Mouse (Mus musculus): ENCODE measurements around the gene Eif3i. TPM values are rescaled to one million over a fixed set of nuclear protein-coding genes. Genes with fewer than 3 reads are reported as not detected.
"Not testable (repeated sequence)": the region's sequence is repeated elsewhere in the genome, so short reads cannot be mapped to it uniquely, and the experiment has no call there.

Eif3i gene
- polyA plus RNA-seq, 1 experiment from 2014 or later = 200 TPM

GRCm38 (mm10) chr4:129550295-129550694 is 50.2 kb downstream of the Eif3i start:
- H3K36me3 ChIP-seq (ENCODE audit: control insufficient read depth, insufficient read depth, low read length) = no peaks in the 10 kb centered on the region

GRCm38 (mm10) chr4:129549306-129549705 is 51.1 kb downstream of the Eif3i start:
- Histone ChIP-seq H3K4me2 (no peak overlapping the region), H3K36me3 (ENCODE audit: control insufficient read depth, insufficient read depth, low read length) (no peaks in the 10 kb centered on the region), H3K27ac (ENCODE audit: low read depth, low read length) (no peak overlapping the region), H3K4me1 (ENCODE audit: control insufficient read depth, insufficient read depth, low read length) (no peaks in the 10 kb centered on the region), H3K9me3 (replicated peaks; ENCODE audit: control insufficient read depth, low read length) (no peaks in the 10 kb centered on the region), H3K4me3 (ENCODE audit: low read depth, low read length) (no peak overlapping the region), H3K9ac (ENCODE audit: low read depth, low read length) (no peak overlapping the region), H3K27me3 (ENCODE audit: control insufficient read depth, insufficient read depth, low read length) (no peaks in the 10 kb centered on the region)
- ATAC-seq (replicated peaks; ENCODE audit: insufficient number of reproducible peaks, low FRiP score, low TSS enrichment) = no peak
- WGBS (ENCODE audit: insufficient replicate concordance) = 85% methylated on average over 2 of the region's 2 CpGs

More at GRCm38 (mm10) chr4:129550295-129550694, 50.2 kb downstream of the Eif3i start:
- Histone ChIP-seq H3K4me1 (ENCODE audit: control insufficient read depth, insufficient read depth, low read length) (no peaks in the 10 kb centered on the region), H3K27me3 (ENCODE audit: control insufficient read depth, insufficient read depth, low read length) (peaks cover 6% of the 10 kb centered on the region), H3K4me2 (no peak overlapping the region), H3K27ac (ENCODE audit: low read depth, low read length) (no peak overlapping the region), H3K9ac (ENCODE audit: low read depth, low read length) (no peak overlapping the region), H3K4me3 (ENCODE audit: low read depth, low read length) (no peak overlapping the region), H3K9me3 (replicated peaks; ENCODE audit: control insufficient read depth, low read length) (no peaks in the 10 kb centered on the region)
- WGBS (ENCODE audit: insufficient replicate concordance) = 58% methylated on average over 1 of the region's 1 CpGs
- ATAC-seq (replicated peaks; ENCODE audit: insufficient number of reproducible peaks, low FRiP score, low TSS enrichment) = no peak

- not testable (repeated sequence) for H3K4me3 ChIP-seq (ENCODE audit: low read depth, low read length); H3K27ac ChIP-seq (ENCODE audit: low read depth, low read length); H3K4me2 ChIP-seq; H3K9me3 ChIP-seq (replicated peaks; ENCODE audit: control insufficient read depth, low read length); H3K4me1 ChIP-seq (ENCODE audit: control insufficient read depth, insufficient read depth, low read length); H3K9ac ChIP-seq (ENCODE audit: low read depth, low read length); H3K27me3 ChIP-seq (ENCODE audit: control insufficient read depth, insufficient read depth, low read length); ATAC-seq (replicated peaks; ENCODE audit: insufficient number of reproducible peaks, low FRiP score, low TSS enrichment); H3K36me3 ChIP-seq (ENCODE audit: control insufficient read depth, insufficient read depth, low read length)
- WGBS (ENCODE audit: insufficient replicate concordance) = 74% methylated on average over 4 of the region's 4 CpGs
Measured at GRCm38 (mm10) chr4:129547631-129548030, 52.8 kb downstream of the Eif3i start.

- Histone ChIP-seq H3K4me3 (ENCODE audit: low read depth, low read length) (no peak overlapping the region), H3K4me1 (ENCODE audit: control insufficient read depth, insufficient read depth, low read length) (peaks cover 13% of the 10 kb centered on the region; the same call in 1 of the 2 replicates), H3K27me3 (ENCODE audit: control insufficient read depth, insufficient read depth, low read length) (no peaks in the 10 kb centered on the region), H3K9me3 (replicated peaks; ENCODE audit: control insufficient read depth, low read length) (no peaks in the 10 kb centered on the region), H3K9ac (ENCODE audit: low read depth, low read length) (no peak overlapping the region), H3K4me2 (no peak overlapping the region), H3K27ac (ENCODE audit: low read depth, low read length) (no peak overlapping the region), H3K36me3 (ENCODE audit: control insufficient read depth, insufficient read depth, low read length) (no peaks in the 10 kb centered on the region)
- WGBS (ENCODE audit: insufficient replicate concordance) = 88% methylated on average over 4 of the region's 4 CpGs
- no peak for ATAC-seq (replicated peaks; ENCODE audit: insufficient number of reproducible peaks, low FRiP score, low TSS enrichment)
Measured at GRCm38 (mm10) chr4:129544106-129544505, 56.3 kb downstream of the Eif3i start.

GRCm38 (mm10) chr4:129542592-129543141 is 57.8 kb downstream of the Eif3i start, which contains the start of gene Hdac1:
Hdac1 (minus strand) TSS chr4:129542713.
- peak; percentile 100 for ATAC-seq (replicated peaks; ENCODE audit: insufficient number of reproducible peaks, low FRiP score, low TSS enrichment)
- WGBS (ENCODE audit: insufficient replicate concordance) = 1% methylated on average over 46 of the region's 46 CpGs
- Histone ChIP-seq H3K9ac (ENCODE audit: low read depth, low read length) (peak within 1 kb of the TSS; percentile 89), H3K4me2 (peak within 1 kb of the TSS; percentile 80), H3K27ac (ENCODE audit: low read depth, low read length) (peak within 1 kb of the TSS; percentile 86), H3K27me3 (ENCODE audit: control insufficient read depth, insufficient read depth, low read length) (no peaks in the 10 kb centered on the region), H3K9me3 (replicated peaks; ENCODE audit: control insufficient read depth, low read length) (no peaks in the 10 kb centered on the region), H3K36me3 (ENCODE audit: control insufficient read depth, insufficient read depth, low read length) (no peaks in the 10 kb centered on the region; the same call in 1 of the 2 replicates), H3K4me3 (ENCODE audit: low read depth, low read length) (peak within 1 kb of the TSS; percentile 90), H3K4me1 (ENCODE audit: control insufficient read depth, insufficient read depth, low read length) (peaks cover 13% of the 10 kb centered on the region; the same call in 1 of the 2 replicates)

Small RNA genes lying within 50 kb of the gene (microRNA-seq; reads per million reads assigned to microRNA genes)
- gene Mir8119 (ENCODE audit: borderline number of aligned reads) = not detected

Other genes starting within 250 kb of the Eif3i start
- 7.7 and 7.9 TPM in 2 replicates for gene Zbtb8a, start 222.5 kb downstream of the Eif3i start, polyA plus RNA-seq (2014; fragmentation: Nextera tagmentation; extraction: Ambion mirVana)
- 5.5 and 5.8 TPM in 2 replicates for gene Zbtb8b, start 159.8 kb downstream of the Eif3i start, polyA plus RNA-seq (2014; fragmentation: Nextera tagmentation; extraction: Ambion mirVana)
- gene Bsdc1, start 139.1 kb downstream of the Eif3i start, polyA plus RNA-seq (2014; fragmentation: Nextera tagmentation; extraction: Ambion mirVana) = 24.1 and 24.6 TPM in 2 replicates
- not detected in 2 replicates for gene Tssk3, start 109.6 kb downstream of the Eif3i start, polyA plus RNA-seq (2014; fragmentation: Nextera tagmentation; extraction: Ambion mirVana)
- not detected in 2 replicates for gene Fam229a, start 109.5 kb downstream of the Eif3i start, polyA plus RNA-seq (2014; fragmentation: Nextera tagmentation; extraction: Ambion mirVana)
- gene Marcksl1, start 87.1 kb downstream of the Eif3i start, polyA plus RNA-seq (2014; fragmentation: Nextera tagmentation; extraction: Ambion mirVana) = 506 and 517 TPM in 2 replicates
- 154 and 175 TPM in 2 replicates for gene Hdac1, start 57.9 kb downstream of the Eif3i start, polyA plus RNA-seq (2014; fragmentation: Nextera tagmentation; extraction: Ambion mirVana)
- gene Lck, start 27.0 kb downstream of the Eif3i start, polyA plus RNA-seq (2014; fragmentation: Nextera tagmentation; extraction: Ambion mirVana) = 3.6 and 4.6 TPM in 2 replicates
- gene Fam167b, start 22.1 kb downstream of the Eif3i start, polyA plus RNA-seq (2014; fragmentation: Nextera tagmentation; extraction: Ambion mirVana) = 3.6 TPM in 2 replicates
- 170 and 177 TPM in 2 replicates for gene Tmem234, start within 50 bp of the Eif3i start, polyA plus RNA-seq (2014; fragmentation: Nextera tagmentation; extraction: Ambion mirVana)
- 1.1 and 2.7 TPM in 2 replicates for gene Dcdc2b, start 13.6 kb upstream of the Eif3i start, polyA plus RNA-seq (2014; fragmentation: Nextera tagmentation; extraction: Ambion mirVana)
- 23.3 and 24.5 TPM in 2 replicates for gene Iqcc, start 18.5 kb upstream of the Eif3i start, polyA plus RNA-seq (2014; fragmentation: Nextera tagmentation; extraction: Ambion mirVana)
- gene Ccdc28b, start 23.3 kb upstream of the Eif3i start, polyA plus RNA-seq (2014; fragmentation: Nextera tagmentation; extraction: Ambion mirVana) = 41.4 and 46.5 TPM in 2 replicates
- 58.3 and 60.2 TPM in 2 replicates for gene Txlna, start 40.4 kb upstream of the Eif3i start, polyA plus RNA-seq (2014; fragmentation: Nextera tagmentation; extraction: Ambion mirVana)
- gene Kpna6, start 72.1 kb upstream of the Eif3i start, polyA plus RNA-seq (2014; fragmentation: Nextera tagmentation; extraction: Ambion mirVana) = 13.3 and 14.6 TPM in 2 replicates
- 12.3 and 16.1 TPM in 2 replicates for gene Tmem39b, start 96.2 kb upstream of the Eif3i start, polyA plus RNA-seq (2014; fragmentation: Nextera tagmentation; extraction: Ambion mirVana)
- 73.0 and 83.1 TPM in 2 replicates for gene Khdrbs1, start 141.7 kb upstream of the Eif3i start, polyA plus RNA-seq (2014; fragmentation: Nextera tagmentation; extraction: Ambion mirVana)
- gene Ptp4a2, start 210.6 kb upstream of the Eif3i start, polyA plus RNA-seq (2014; fragmentation: Nextera tagmentation; extraction: Ambion mirVana) = 329 and 345 TPM in 2 replicates

All from heart, embryonic 11.5 days (tissue).